Mouse (Mus musculus): ENCODE results near the gene Ptprn.

The Ptprn gene

GRCm38 (mm10) chr1:75222926-75223325 lies 41.4 kb downstream of the Ptprn start:
- DNase-seq, result no peak

- no peak for DNase-seq
Observed at GRCm38 (mm10) chr1:75221538-75221937, 42.8 kb downstream of the Ptprn start.

GRCm38 (mm10) chr1:75219531-75219930 lies 44.8 kb downstream of the Ptprn start, which contains the start of gene Tuba4a:
Gene Tuba4a, minus strand, starts transcription at chr1:75219865.
- no peak for DNase-seq

GRCm38 (mm10) chr1:75219078-75219477 lies 45.2 kb downstream of the Ptprn start:
- DNase-seq, result peak; percentile 95

GRCm38 (mm10) chr1:75218227-75219001 lies 45.9 kb downstream of the Ptprn start:
- peak; percentile 46 for DNase-seq

GRCm38 (mm10) chr1:75217893-75218226 lies 46.4 kb downstream of the Ptprn start:
- no peak for DNase-seq

GRCm38 (mm10) chr1:75216797-75217585 lies 47.3 kb downstream of the Ptprn start:
- DNase-seq, result peak; percentile 29

GRCm38 (mm10) chr1:75215785-75216184 lies 48.5 kb downstream of the Ptprn start:
- no peak for DNase-seq

GRCm38 (mm10) chr1:75214886-75215285 lies 49.4 kb downstream of the Ptprn start:
- DNase-seq, result peak; percentile 78

GRCm38 (mm10) chr1:75214442-75214841 lies 49.9 kb downstream of the Ptprn start:
- peak; percentile 92 for DNase-seq

- DNase-seq, result no peak
Observed at GRCm38 (mm10) chr1:75213096-75213495, 51.2 kb downstream of the Ptprn start.

GRCm38 (mm10) chr1:75212542-75212941 lies 51.8 kb downstream of the Ptprn start:
- no peak for DNase-seq

GRCm38 (mm10) chr1:75211141-75211708 lies 53.1 kb downstream of the Ptprn start:
- DNase-seq, result no peak

GRCm38 (mm10) chr1:75210136-75211087 lies 53.9 kb downstream of the Ptprn start, which contains the start of the genes Glb1l and Stk16:
Gene Glb1l, minus strand, starts transcription at chr1:75210813.
Gene Stk16, plus strand, starts transcription at chr1:75210838.
- DNase-seq, result peak; percentile 98

GRCm38 (mm10) chr1:75208967-75209678 lies 55.2 kb downstream of the Ptprn start:
- peak; percentile 88 for DNase-seq

GRCm38 (mm10) chr1:75201236-75201635 lies 63.1 kb downstream of the Ptprn start:
- DNase-seq, result peak; percentile 56

All from kidney, postnatal 14 days (tissue).